Mouse (Mus musculus): Measurements from ENCODE around the gene 5730522E02Rik. TPM values are rescaled to one million over a fixed set of nuclear protein-coding genes. Genes with fewer than 3 reads are reported as not detected.

The 5730522E02Rik gene
- 0.64 TPM for polyA plus RNA-seq (2014; fragmentation: Illumina TruSeq; extraction: RNeasy Lipid Tissue Mini Kit (QIAGEN cat#74804); ENCODE audit: low read depth, low replicate concordance)

DNA sequence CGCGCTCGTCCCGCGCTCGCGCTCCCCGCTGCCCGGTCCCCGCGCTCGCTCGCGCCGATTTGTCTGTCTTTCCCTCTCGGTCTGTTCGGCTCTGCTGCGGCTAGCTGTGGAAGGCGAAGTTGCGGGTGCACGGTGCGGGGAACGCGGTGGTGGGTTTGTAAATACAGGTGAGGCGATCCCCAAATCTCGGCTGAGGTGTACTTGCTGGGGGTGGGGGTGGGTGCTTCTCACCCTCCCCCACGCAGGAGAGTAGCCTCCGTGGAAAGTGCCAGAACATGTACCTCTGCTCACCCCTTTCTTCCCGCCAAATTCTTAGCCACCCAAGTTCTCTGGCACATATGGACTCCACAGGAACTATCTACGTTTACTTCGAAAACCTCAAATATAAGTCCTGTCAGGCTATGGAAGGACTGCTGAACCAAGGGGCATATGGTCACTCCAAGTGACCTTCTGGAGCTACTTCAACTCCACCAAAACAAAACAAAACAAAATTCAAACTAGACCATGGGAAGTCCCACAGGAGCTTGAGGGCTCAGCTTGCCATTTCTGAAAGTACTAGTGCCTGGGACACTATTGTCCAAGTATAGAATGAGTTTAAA lies at the start of gene 5730522E02Rik:
Gene 5730522E02Rik, minus strand, starts transcription at position 182 of the 599 bp plus-strand sequence.

Other genes starting within 250 kb of the 5730522E02Rik start
- gene Fancl, start 175.4 kb upstream of the 5730522E02Rik start, polyA plus RNA-seq (2014; fragmentation: Illumina TruSeq; extraction: RNeasy Lipid Tissue Mini Kit (QIAGEN cat#74804); ENCODE audit: low read depth, low replicate concordance) = 11.1 TPM

Data from liver, adult 10 weeks (tissue).